Mouse (Mus musculus) stomach, postnatal 0 days (tissue): ENCODE measurements around the gene Spaar.

Source experiments
- CTCF ChIP-seq: IDR thresholded peaks from 2 replicates; pipeline ENCODE4 v1.5.1; 2016; ENCODE audit warnings: antibody characterized with exemption, low read depth, mild to moderate bottlenecking, moderate library complexity
- EP300 ChIP-seq: optimal IDR thresholded peaks from 2 replicates; pipeline ENCODE3; 2016; ENCODE audit warnings: antibody characterized with exemption

DNA sequence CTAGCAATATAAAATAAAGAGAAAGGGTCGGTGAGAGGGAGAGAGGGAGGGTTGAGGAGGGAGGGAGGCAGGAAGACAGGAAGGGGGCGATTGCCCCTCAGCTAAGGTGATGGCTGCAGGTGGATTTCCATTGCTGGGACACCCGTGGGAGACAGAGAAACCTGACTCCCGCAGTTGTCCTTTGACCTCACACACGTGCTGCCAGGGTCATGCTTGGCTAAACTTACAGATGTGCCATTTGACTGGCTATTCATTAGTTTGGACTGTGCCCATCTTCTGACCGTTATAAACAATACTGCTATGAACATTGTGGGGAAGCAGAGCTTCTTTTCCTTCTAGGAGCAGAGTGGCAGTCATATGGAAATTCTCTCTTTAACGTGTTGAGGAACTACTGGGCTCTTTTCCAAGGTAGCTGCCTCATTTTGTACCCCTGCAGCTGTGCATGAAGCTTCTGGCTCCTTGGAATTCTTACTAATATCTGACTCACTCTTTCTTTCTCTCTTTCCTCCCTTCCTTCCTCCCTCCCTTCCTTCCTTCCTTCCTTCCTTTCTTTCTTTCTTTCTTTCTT, 16.1 kb upstream of the Spaar start:
- TF ChIP-seq EP300 (no peak), CTCF (no peak)
